Mouse (Mus musculus) embryonic fibroblast, embryonic 13.5 days (primary cell): ENCODE data around the gene E130114P18Rik.

Experiments used
- CTCF ChIP-seq: IDR thresholded peaks from 2 replicates; pipeline ENCODE4 v1.5.1; 2011; ENCODE audit warnings: mild to moderate bottlenecking, control low read depth, low read length, moderate library complexity, borderline replicate concordance; ENCODE audit not compliant: insufficient read depth
- POLR2A ChIP-seq: IDR thresholded peaks from 2 replicates; pipeline ENCODE4 v1.6.1; 2011; ENCODE audit warnings: low read depth, mild to moderate bottlenecking, control low read depth, low read length, moderate library complexity

- TF ChIP-seq POLR2A, result no peak
- TF ChIP-seq CTCF, result no peak
Observed at GRCm38 (mm10) chr4:97818498-97818897, 40.6 kb upstream of the E130114P18Rik start.
